Mouse (Mus musculus) common myeloid progenitor, adult 5-6 weeks (primary cell): ENCODE measurements around the gene Cdc42ep1. TPM values are rescaled to one million over a fixed set of nuclear protein-coding genes. Genes with fewer than 3 reads are reported as not detected.

Source experiments
- ATAC-seq: replicated peaks from 2 replicates; pipeline ENCODE4 v1.8.0; 2016; ENCODE audit warnings: low read depth, mild to moderate bottlenecking, moderate TSS enrichment, inconsistent platforms; ENCODE audit not compliant: poor library complexity, severe bottlenecking
- total RNA-seq: library from RNA; stranded (forward); fragments of 200-1000, 187-1606 nt; gene quantifications from 2 replicates; pipeline ENCODE4 v1.2.3, GENCODE M21; 2017

The Cdc42ep1 gene
- total RNA-seq, 1 experiment from 2014 or later: not detected

- peak; percentile 89 for ATAC-seq
These were observed 15.9 kb upstream of the Cdc42ep1 start for GRCm38 (mm10) chr15:78826213-78827204.

GRCm38 (mm10) chr15:78828315-78828714 lies 14.1 kb upstream of the Cdc42ep1 start:
- ATAC-seq: no peak

DNA sequence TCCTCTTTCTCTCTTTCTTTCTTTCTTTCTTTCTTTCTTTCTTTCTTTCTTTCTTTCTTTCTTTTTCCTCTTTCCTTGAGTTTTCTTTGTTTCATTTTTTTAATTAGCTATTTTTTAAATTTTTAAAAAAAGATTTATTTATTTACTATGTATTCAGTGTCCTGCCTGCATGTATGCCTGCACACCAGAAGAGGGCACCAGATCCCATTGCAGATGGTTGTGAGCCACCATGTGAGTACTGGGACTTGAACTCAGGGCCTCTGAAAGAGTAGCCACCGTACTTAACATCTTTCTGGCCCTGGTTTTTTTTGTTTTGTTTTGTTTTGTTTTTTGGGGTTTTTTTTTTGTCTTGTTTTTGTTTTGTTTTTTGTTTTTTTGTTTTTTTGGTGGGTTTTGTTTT lies 12.8 kb upstream of the Cdc42ep1 start:
- no peak for ATAC-seq

DNA sequence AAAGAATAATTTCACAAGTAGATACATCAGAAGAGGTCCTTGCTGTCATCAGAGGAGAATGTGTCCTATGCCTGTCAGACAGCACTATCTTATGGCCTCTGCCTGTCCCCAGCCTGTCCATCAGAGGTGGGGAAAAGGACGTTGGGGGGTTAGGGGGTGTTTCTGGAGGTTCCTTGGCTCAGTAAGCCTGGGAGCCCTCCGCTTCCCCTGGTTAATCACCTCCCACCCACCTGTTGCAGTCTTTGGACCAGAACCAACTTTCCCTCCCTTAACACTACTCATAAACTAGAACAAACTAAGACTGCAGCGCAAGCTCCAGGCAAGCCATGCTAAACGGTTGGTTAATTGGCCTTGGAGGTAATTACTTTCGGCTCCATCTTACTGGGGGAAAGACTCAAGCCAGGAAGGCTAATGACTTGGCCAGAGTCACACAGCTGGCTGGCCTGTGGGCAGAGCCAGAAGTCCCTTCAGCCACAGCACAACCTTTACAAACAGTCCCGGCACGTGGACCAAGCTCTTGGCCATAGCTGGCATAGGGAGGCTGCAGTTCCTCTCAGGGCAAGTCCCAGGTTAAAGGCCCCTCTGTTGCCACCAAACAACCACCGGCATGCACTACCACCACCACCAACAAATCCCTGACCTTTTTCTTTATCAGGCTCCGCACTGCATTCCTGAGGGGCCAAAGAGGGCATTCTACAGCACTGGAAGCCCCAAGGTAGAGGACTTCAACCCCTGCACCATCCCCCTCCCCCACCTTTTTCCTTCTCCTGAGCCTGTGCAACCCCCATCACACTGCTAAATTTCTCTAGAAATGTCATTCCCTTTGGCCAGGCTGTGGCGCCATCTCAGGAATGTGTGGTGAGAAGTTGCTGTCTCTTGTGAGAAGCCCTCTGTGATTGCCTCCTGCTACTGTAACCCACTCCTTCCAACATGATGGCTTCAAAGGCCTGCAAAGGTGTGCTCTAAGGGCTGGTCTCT lies 11.4 kb upstream of the Cdc42ep1 start:
- no peak for ATAC-seq

DNA sequence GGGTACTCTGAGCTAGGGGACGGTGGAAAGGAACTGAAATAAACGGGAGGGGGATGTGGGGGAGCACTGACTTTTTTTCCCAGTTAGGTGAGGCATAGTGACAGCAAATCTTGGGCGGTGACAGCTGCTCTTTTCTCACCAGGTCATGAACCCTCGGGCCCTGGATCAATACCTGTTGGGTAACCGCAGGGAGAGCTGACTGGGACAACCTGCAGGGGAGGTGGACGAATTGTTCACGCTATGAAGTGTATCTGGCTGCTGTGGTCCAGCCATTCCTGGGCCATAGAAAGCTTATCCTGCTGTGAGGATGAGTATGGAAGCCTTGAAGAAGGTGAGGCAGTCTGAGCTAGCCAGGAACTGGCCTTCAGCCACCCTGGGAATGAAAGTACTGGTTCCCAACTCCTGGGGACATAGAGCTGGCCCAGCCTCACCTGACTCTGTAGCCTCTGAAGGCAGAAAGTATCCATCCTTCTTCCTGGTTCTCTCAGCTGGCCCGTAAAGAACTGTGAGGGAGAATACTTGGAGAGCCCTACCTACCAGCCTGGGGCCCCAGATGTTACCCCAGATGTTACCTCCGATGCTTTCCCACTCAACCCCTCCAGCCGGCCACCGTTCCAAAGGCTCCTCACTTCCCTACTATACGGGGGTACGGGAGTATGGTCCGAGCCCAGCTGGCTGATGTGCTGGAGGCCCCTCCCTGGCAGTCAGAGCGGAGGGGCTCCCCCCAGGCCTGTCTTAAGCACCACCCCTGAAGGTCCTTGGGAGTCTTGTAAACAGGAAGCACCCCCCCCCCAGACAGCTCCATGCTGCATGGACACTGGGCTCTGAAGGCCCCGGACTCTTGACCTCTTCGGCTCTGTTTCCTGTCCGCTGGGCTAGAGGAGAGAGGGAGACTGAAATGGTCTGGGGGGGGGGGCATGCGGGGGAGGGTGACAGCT lies 10.4 kb upstream of the Cdc42ep1 start:
- ATAC-seq: no peak

- ATAC-seq: no peak
These were observed 9.7 kb upstream of the Cdc42ep1 start for GRCm38 (mm10) chr15:78832701-78833123.

- no peak for ATAC-seq
These were observed 8.8 kb upstream of the Cdc42ep1 start for GRCm38 (mm10) chr15:78833582-78833981.

- no peak for ATAC-seq
These were observed 8.0 kb upstream of the Cdc42ep1 start for GRCm38 (mm10) chr15:78834233-78835005.

- peak; percentile 87 for ATAC-seq
These were observed 7.0 kb upstream of the Cdc42ep1 start for GRCm38 (mm10) chr15:78835200-78836085.

GRCm38 (mm10) chr15:78836086-78836621 lies 6.3 kb upstream of the Cdc42ep1 start:
- no peak for ATAC-seq

DNA sequence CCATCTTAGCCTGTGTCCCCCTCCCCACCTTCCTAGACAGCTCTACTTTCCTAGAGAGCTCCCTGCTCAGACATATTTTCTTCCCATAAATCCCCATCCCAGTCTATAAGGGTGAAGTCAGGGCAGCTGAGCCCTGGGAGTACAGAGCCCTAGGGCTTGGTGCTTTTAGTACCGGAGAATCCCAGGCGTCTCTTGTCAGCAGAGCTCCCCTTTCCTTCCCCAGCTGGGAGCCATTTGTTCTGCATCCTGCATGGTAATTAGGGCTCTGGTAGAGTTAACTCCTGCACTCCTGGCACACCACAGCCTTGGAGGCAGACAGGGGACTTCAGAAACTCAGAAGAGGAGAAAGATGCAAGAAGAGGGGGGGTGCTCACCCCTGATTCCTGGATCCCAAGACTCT lies 2.7 kb upstream of the Cdc42ep1 start:
- ATAC-seq: no peak

DNA sequence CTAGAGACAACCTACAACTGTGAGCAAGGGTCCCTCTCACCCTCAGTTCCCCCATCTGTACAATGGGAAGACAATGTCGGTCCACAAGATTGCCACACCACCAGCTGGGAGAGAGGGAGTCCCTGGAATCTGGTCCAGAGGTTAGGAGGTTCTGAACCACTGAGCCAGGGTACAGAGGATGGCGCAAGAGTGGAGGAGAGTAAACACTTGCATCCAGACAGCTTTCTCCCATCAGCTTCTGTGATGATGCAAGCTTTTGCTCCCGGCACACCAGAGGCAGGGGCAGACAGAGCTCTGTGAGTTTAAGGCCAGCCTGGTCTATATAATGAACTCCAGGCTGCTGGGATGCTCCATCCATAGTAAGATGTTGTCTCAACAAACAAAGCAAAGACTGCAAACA lies 2.2 kb upstream of the Cdc42ep1 start:
- no peak for ATAC-seq

- ATAC-seq: no peak
These were observed 1.7 kb upstream of the Cdc42ep1 start for GRCm38 (mm10) chr15:78840751-78841150.

- no peak for ATAC-seq
These were observed 1.1 kb upstream of the Cdc42ep1 start for GRCm38 (mm10) chr15:78841161-78841790.

DNA sequence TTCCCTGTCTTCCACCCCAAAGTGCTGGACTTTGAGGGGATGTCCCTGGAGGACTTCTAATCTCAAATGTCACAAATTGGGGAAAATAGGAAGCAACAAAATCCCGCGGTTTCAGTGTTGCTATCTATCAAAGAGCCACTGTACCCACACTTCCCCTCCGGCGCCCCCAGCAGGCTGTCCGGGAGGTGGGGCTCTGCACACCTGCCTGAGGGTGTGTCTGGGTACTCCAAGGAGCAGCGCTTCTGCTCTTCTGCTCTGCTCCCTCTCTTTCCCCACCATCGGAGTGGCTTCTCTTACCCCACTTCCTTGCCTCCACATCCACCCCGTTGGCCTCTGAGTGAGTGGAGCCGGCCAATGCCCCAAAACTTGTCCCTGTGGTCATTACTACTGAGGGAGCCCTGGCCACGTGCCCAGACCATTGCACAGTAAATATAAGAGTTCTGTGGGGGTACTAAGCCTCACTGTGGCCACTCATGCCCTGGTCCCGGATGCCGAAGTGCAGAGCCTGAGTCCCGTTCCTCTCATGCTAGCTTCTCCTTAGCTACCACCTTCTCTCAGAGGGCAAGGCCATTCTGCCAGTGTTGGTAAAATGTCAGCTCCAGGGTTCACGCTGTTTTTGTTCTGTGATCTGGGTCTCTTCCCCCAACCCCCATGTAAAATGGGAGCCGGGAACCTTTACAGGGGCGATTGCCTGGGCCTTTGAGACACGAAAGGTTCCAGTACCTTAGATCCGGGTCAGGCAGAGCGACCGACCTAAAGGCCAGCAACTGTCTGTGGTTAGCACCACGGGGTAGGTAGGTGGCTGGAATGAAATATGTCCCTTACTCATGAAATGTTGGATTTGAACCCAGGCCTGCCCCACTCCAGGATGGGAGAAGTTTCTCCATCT lies 1.4 kb downstream of the Cdc42ep1 start:
- ATAC-seq: peak; percentile 66

- no peak for ATAC-seq
These were observed 2.4 kb downstream of the Cdc42ep1 start for GRCm38 (mm10) chr15:78844791-78845190.
